Mouse (Mus musculus): ENCODE measurements around the gene Cdc42se2.

DNA sequence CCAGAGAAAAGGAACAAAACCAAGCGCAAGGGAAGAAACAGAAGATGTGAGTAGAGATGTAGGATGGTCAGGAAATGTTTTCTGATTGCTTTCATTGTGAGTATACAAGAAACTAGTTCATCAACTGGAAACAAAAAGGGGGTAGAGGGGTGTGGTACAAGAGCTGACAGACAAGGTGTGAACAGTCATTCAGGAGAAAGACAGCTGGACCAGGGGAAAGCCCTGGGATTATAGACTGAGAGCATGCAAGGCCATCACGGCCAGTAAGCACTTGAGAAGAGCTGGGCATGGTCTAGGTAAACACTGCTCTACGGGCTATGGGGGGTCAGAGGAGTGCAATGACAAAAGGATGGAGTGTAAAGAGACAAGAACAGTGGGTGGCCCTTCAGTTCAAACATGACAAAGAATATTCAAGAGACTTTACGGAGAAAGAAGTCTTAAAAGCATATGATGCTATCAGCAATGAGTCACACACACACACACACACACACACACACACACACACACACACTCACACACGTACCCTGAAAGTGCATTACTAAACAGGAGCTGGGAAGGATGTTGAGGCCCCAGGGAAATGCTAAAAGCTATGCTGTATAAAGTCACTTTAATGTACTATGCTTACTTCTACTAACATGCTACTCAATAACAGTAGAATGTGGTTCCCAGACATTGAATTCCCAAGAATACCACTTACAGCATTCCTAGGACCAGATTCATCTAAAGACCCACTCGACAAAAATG is 9.9 kb downstream of the Cdc42se2 start:
- TF ChIP-seq ZC3H11A (IDR thresholded peaks at IDR 0.05; ENCODE audit: borderline replicate concordance, low read depth, low read length): no peak
- TF ChIP-seq MAFK (IDR thresholded peaks at IDR 0.05; ENCODE audit: insufficient read depth, low read depth, low read length): no peak
- TF ChIP-seq ZNF384 (IDR thresholded peaks at IDR 0.05; ENCODE audit: low read depth, low read length): no peak
- no peak for TF ChIP-seq HCFC1 (IDR thresholded peaks at IDR 0.05; ENCODE audit: borderline replicate concordance, insufficient read depth, low read length)
- TF ChIP-seq CHD2 (IDR thresholded peaks at IDR 0.05; ENCODE audit: low read depth, low read length): no peak

Measured in ES-E14 (cell line).